Mouse (Mus musculus): ENCODE results near the gene Ust. TPM values are rescaled to one million over a fixed set of nuclear protein-coding genes. Genes with fewer than 3 reads are reported as not detected.
A peak's percentile ranks its signal among the peaks of the same experiment; 100 is the strongest.

The Ust gene
- total RNA-seq, 2 experiments from 2014 or later = 0.17 TPM; not detected in 1

DNA sequence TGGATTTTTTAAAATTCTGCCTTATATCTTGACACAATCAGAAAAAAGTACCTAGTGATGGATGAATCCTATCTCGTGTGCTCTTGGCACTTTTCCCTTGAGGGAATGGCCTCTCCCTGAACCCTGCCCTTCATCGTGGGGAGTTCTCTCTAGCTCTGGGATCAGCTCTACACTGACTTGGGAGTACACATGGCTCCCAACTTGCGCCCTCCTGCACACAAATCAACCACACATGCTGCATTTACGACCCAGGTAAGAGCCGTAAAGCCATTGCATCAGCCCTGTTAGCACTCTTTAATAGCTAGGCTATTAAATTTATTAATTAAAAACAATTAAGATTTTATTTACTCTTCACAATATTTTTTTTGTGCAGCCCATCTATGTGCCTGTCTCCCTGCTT is 74.6 kb downstream of the Ust start:
- no peak for ATAC-seq (replicated peaks; ENCODE audit: poor library complexity, severe bottlenecking)

DNA sequence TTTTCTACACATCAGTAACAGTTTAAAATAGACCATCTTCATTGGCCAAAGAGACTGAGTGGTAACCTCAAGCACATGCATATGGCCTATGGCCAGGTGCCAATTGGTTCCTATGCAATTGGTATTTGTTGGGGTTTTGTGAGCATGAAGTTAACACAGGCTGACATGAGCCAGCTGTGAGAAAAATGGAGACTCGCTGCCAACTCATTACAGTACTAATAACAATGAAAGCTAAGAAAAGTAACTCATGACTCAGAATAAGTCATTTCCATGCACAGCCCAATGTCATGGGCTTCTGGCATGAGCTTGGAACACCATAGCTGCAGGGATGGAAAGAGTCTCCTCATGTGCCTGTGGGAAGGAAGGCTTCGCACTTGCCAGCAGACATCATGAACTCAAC is 86.8 kb downstream of the Ust start:
- ATAC-seq (replicated peaks; ENCODE audit: poor library complexity, severe bottlenecking) = no peak

GRCm38 (mm10) chr10:8428787-8429778 is 89.5 kb downstream of the Ust start:
- no peak for ATAC-seq (replicated peaks; ENCODE audit: poor library complexity, severe bottlenecking)

DNA sequence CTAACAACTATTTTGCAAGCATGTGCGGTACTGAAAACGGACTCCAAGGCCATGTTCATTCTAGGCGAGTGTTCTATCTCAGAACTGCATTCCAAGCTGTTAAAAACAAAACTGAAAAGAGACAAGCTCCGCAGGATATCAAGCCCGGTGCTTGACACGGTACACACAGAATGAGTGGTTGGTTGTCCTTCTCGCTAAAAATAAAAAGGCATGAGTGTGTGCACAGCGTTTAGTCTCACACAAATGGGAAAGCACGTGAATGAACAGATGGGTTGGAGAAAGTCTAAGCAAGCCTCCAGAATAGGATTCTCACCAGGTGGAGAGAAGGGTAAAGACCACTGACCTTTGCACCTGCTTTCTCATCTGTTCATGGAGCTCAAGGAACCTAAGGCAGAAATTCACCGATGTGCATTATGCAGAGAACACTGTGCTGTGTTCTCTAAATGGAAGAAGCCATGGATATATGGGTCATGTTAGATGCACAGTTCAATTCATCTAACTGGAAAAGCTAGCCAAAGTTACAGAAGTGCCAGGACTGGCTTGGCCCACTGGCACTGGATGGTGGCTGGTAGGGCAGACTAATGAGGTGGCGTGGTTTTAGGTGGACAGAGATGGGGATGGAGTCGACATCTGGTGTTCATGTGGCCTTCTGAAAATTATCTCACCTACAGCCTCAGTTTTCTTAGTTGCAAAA is 90.8 kb downstream of the Ust start:
- ATAC-seq (replicated peaks; ENCODE audit: poor library complexity, severe bottlenecking) = no peak

GRCm38 (mm10) chr10:8419496-8420009 is 99.1 kb downstream of the Ust start:
- no peak for ATAC-seq (replicated peaks; ENCODE audit: poor library complexity, severe bottlenecking)

DNA sequence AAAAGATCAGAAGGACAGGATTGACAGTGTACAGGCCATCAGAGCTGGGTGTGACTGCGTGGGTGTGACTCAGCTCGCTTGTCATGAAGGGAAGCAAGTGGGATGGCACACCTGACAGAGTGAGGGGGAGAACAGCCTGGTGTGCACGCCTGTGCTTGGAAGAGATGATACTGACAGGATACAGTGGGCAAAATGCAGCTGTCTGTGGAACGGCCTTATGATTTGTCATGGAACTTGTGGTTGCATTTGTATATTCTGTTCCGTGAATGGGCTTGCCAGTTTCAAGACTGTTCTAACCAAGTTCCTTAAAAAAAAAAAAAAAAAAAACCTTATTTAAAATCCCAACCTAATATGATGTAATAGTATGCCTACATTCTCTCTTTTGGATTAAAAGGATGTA is 103.2 kb downstream of the Ust start:
- peak; percentile 68 for ATAC-seq (replicated peaks; ENCODE audit: poor library complexity, severe bottlenecking)

DNA sequence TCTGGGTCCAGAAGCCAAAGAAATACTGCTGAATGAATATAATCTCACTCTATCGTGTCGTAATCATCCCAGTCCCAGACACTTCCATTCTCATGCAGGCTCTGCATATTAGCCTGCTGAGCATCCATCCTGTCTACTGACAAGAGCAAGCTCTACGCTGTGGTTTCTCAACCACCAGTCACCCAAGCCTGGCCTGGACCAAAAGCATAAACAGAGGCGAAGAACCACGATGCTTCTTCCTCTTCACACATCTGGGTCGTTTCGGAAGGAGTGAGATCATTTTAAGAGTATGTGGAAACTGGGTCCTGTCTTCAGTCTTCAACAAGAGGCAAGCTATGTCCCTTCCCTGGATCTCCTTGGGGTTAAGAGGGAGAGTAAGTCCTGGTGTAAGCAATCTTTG is 103.6 kb downstream of the Ust start:
- ATAC-seq (replicated peaks; ENCODE audit: poor library complexity, severe bottlenecking) = peak; percentile 52

- ATAC-seq (replicated peaks; ENCODE audit: poor library complexity, severe bottlenecking) = no peak
Measured at GRCm38 (mm10) chr10:8405141-8405540, 113.5 kb downstream of the Ust start.

- ATAC-seq (replicated peaks; ENCODE audit: poor library complexity, severe bottlenecking) = no peak
Measured at GRCm38 (mm10) chr10:8392226-8392625, 126.4 kb downstream of the Ust start.

GRCm38 (mm10) chr10:8391264-8391748 is 127.3 kb downstream of the Ust start:
- ATAC-seq (replicated peaks; ENCODE audit: poor library complexity, severe bottlenecking) = no peak

DNA sequence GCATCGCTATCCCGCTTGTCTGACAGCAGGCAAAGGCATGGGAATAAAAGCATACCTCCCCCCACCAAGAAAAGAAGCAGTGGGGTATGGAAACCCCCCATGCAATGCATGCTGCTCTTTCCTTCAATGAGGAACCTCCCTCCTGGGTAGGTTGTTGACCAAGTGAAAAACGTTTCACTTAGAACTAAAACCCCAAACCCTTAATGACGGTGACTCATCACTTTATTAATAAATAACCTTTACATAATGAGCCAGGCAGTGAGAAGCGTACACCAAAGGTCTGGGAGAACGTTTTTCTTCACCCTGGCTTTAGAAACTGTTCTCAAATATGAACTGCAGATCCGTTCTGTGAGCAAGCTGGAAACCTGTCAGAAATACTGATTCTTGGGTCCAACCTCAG is 130.4 kb downstream of the Ust start:
- ATAC-seq (replicated peaks; ENCODE audit: poor library complexity, severe bottlenecking) = no peak

- peak; percentile 95 for ATAC-seq (replicated peaks; ENCODE audit: poor library complexity, severe bottlenecking)
Measured at GRCm38 (mm10) chr10:8369894-8370500, 148.6 kb downstream of the Ust start.

DNA sequence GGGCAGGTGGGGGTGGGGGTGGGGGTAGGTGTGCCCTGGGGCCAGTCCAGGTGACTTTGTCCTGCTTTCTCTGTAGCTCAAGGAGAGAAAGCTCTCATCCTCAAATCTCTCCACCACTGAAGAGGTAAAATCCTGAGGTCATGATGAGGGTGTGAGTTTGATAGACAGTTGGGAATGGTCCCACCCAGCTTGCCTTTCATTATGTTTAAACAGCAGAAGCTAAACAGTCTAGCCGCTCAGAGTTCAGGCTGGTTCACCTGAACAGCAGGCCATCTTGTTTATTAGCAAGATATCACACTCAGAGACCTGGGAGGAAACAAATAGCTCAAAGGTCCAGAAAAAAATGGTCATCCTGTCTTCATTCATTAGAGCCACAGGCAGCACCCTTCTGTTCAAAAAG is 152.8 kb downstream of the Ust start:
- ATAC-seq (replicated peaks; ENCODE audit: poor library complexity, severe bottlenecking) = no peak

DNA sequence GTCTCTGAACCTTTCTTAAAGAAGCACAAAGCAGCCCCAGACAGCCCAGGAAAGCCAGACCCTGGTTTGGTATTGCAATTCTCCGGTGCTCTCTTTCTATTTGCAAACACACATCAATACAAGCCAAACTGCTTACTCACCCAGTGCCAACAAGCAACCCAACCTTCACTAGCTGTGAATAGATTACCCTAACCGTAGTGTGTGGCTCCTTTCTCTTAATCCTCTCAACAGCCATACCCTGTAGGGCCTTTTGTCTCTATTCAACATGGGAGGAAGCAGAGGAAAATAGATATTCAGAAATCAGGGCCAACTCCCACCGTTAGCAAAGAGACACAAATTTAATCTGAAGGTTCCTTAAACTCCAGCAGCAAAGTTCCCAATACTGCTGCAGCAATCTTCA is 154.4 kb downstream of the Ust start:
- ATAC-seq (replicated peaks; ENCODE audit: poor library complexity, severe bottlenecking) = no peak

GRCm38 (mm10) chr10:8363281-8363680 is 155.3 kb downstream of the Ust start:
- no peak for ATAC-seq (replicated peaks; ENCODE audit: poor library complexity, severe bottlenecking)

DNA sequence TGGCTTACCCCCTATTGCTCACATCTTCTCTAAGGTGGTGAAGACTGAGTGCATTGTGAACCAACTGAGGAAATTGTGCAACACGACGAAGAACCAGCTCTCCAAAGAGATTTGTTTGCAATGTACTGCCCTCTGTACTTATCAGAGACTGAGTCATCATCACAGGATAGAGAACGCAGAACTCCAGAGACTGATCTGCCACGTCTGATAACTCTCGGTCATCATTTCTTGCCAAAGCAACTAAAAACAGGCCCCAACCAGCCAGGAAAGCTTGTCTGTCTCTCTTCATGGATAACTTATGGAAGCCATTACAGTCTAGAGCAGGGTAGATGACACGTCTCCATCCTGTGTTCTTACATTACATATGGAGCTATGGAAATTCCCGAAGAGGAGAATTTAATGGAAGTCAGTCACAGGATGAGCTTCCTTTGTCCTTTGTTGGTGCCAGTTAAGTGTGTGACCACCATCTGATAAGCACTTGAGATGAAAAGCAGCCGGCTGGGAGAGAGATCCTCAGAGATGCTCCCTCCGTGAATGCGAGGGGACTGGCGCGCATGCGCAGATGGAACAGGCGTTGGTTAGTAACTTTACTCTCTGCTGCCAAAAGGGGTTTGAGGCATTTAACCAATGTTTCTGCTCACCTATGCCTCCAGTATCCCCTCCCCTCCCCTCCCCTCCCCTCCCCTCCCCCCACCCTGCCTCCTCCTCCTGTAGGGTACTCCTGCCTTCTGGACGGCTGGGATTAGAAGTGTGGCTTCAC is 160.2 kb downstream of the Ust start:
- ATAC-seq (replicated peaks; ENCODE audit: poor library complexity, severe bottlenecking) = peak; percentile 46

DNA sequence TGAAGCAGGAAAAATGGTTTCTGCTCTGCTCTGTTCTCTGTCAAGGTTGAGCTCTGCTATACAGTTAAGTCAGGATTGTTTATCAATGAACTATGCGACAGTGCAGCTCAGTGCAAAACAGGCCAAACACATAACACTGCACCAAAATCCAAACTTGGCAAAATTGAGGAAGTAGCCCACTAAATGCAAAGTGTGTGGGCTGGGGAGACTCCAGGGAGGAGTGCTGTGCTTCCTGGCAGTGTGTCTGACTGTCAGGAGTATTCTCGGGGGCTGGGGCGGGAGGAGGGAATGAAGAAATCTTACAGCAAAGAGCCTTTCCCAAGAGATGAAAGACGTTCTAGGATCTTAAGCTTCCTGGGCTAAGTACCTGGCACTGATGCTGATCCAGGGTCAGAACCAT is 165.1 kb downstream of the Ust start:
- peak; percentile 56 for ATAC-seq (replicated peaks; ENCODE audit: poor library complexity, severe bottlenecking)

- no peak for ATAC-seq (replicated peaks; ENCODE audit: poor library complexity, severe bottlenecking)
Measured at GRCm38 (mm10) chr10:8350626-8351025, 168.0 kb downstream of the Ust start.

DNA sequence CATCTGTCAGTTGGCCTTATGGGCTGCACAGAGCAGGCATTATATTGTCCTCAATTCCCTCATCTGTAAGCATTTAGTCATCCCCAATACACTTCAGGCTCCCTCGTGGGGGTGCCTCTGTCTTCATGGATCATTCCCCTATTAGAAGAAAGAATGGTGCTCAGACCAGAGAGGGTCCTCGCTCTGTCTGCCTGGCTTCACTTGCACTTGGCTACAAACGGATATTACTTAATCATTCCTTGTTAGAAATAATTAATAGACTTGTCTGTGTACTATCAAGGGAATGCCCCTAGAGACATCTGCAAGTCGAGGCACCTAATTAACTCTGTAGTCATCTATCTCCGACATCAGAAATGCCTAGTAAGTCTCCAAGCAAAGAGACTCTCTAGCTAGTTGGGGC is 171.1 kb downstream of the Ust start:
- ATAC-seq (replicated peaks; ENCODE audit: poor library complexity, severe bottlenecking) = no peak

- ATAC-seq (replicated peaks; ENCODE audit: poor library complexity, severe bottlenecking) = no peak
Measured at GRCm38 (mm10) chr10:8342556-8342955, 176.1 kb downstream of the Ust start.
